Mouse (Mus musculus) erythroblast, embryonic 14.5 days (primary cell): ENCODE measurements around the gene Morn5.

ENCODE experiments used
- GATA1 ChIP-seq: IDR thresholded peaks from 2 replicates; pipeline ENCODE4 v1.6.1; 2012; ENCODE audit warnings: low read length, inconsistent platforms, mixed read lengths
- TAL1 ChIP-seq: IDR thresholded peaks from 3 replicates; pipeline ENCODE4 v1.6.1; 2012; ENCODE audit warnings: low read length, inconsistent platforms, mixed read lengths

DNA sequence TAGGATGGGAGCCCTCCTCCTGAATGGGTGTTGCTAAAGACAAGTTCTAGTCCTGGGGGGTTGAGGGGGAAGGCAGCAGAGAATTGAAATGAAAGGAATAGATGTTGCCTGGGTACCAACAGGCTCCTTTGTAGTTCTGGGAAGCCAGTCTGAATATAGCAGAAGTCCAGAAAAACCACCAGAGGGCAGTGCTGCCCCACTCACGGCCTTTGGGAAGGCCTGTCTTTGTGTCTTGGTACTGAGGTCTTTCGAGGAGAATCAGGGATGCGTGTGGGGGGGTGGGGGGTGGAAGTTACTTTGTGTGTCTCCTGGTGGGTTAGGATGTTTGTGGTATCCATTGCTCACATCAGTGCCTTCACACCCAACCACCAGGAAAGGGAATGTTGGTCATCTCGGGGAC, 39.9 kb upstream of the Morn5 start:
- TF ChIP-seq GATA1 (no peak), TAL1 (no peak)
